Mouse (Mus musculus) cerebellum, postnatal 25 days (tissue): Measurements from ENCODE around the gene Trio.

Experiments used
- DNase-seq, 2 experiments: peaks; one replicate each; pipeline ENCODE4 v3.0.0; 2021; ENCODE audit warnings: mixed read lengths in 2 of 2

Gene Trio

GRCm38 (mm10) chr15:27791141-27791540, 234.5 kb downstream of the Trio start:
- no peak for DNase-seq

DNA sequence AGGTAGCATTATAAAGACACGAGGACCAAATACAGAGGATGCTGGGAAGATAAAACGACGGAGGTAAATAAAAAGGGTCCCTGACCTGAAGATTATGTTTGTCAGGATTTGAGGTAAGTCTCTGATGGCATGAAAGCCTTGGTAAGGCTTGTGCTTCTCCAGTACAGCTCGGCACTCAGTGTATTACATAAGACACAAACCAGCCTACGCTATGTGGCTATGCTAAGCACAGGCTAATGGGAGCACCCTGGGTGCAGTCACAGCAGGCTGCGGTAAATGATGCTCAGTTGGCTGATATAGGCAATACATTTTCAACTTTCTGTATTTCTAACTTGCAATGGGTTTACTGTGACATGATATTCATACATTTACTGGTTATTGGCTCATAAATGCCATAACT, 234.9 kb downstream of the Trio start:
- no peak for DNase-seq

- DNase-seq: no peak
Measured at GRCm38 (mm10) chr15:27789325-27789724, 236.3 kb downstream of the Trio start.

- peak in 1 of 2 experiments; percentile 46 for DNase-seq
Measured at GRCm38 (mm10) chr15:27788122-27788759, 237.4 kb downstream of the Trio start.

- peak; percentile 57 to 64 for DNase-seq
Measured at GRCm38 (mm10) chr15:27787151-27787550, 238.5 kb downstream of the Trio start.

DNA sequence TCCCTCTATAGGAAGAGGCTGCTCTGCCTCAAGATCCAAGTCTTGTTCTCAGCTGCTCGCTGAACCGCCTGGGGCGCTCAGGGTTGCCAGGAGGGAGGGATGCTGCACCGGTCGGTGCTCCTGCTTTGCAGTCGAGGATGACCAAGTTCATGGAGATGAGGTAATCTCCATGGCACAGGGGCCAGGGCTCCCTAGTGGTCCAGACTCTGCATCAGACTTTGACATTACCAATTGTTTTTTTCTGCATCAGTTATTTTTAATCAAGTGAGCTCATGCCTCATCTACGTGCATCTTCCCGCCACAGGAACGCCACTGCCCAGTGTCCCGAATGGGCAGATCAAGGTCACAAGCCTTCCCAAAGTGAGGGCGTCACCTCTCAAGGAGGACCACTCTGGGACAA, 239.2 kb downstream of the Trio start:
- DNase-seq: peak in 1 of 2 experiments; percentile 56

GRCm38 (mm10) chr15:27785280-27786001, 240.2 kb downstream of the Trio start:
- DNase-seq: peak in 1 of 2 experiments; percentile 72

GRCm38 (mm10) chr15:27784126-27784563, 241.5 kb downstream of the Trio start:
- DNase-seq: no peak

DNA sequence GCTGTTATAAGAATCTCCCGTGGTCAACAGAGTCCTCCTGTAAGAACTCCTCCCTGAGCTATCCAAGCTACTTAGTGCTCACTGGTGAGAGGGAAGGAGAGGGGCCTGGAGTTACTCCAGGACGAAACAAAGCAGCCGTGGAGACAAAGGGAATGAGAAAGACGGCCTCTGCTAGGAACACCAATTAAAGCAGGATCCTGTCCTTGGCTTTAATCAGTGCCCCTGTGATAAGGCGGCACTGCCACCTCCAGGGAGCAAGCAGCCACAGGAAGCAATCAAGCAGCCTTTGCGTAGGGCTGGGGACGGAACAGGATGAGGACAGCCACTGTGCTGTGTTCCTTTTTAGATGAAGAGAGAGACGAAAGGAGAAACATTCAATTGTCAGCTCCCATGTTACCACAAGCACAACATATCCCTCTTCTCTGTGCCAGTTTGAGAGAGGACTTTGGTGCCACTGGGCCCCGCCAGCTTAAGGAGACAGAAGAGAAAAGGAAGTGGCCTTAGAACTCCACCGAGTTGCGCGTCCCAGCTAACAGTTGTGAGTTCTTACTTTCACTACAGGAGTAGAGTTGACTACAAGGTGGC, 242.0 kb downstream of the Trio start:
- no peak for DNase-seq

- DNase-seq: no peak
Measured at GRCm38 (mm10) chr15:27783092-27783491, 242.6 kb downstream of the Trio start.

DNA sequence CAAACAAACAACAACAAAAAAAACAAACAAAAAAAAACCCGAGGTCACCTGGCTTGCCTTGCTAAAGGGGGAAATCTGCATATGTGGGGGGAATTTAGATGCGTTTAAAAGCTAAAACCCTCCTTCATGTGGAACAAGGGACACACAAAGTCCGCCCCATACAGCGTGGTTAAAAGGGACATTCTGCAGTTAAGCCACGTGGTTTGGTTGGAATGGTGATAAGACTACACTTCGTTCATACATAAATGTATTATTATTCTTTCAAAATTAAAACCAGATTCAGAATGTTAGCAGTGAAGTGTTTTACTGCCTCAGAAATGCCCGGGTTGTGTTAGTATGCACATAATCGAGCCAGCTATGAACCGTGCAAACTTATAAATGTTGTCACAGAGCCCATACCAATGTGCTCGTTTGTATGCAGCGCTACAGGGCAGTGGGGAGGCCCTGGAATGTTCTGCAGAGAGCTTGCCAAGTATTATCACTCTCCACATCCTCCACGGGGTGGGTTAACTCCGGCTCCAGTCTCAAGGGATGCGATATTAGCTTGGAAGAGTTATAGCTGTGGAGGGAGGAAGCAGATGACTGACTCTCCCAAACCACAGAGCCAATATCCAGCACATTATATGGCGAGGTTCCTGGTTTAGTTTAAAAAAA, 243.1 kb downstream of the Trio start:
- DNase-seq: no peak

GRCm38 (mm10) chr15:27779827-27780226, 245.8 kb downstream of the Trio start:
- DNase-seq: no peak

DNA sequence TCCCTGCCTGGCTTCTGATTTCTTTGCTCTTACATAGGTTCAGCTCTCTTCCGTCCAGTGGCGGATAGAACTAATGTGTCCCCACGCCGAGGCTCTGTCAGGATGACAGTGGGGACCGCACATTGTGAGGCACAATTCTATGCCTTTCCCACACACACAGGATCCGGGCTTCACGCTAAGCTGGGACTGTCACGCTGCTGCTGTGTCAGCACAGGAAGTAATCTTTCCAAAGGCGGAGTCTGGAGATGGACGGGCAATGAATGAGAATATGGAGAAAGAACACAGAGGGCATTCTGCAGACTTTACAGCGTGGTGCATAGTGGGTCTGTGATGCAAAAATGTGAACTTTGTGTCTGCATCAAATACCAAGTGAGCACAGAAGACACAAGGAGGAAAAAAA, 246.2 kb downstream of the Trio start:
- no peak for DNase-seq

DNA sequence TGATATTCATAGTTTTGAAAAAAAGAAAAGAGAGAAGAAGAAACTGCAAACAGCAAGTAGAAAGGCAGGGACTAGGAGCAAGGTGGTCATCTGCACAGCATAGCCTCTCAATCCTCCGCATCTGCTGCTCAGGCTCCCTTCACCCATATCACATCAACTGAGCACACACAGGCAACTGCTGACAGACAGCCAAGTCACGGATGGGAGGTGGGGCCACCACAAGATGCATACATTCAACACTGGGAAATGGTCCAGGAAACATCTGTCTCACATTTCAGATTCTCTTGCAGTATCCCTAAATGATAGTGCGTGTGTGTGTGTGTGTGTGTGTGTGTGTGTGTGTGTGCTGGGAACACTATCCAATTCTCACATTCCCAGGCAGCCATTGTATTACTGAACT, 247.4 kb downstream of the Trio start:
- DNase-seq: no peak

DNA sequence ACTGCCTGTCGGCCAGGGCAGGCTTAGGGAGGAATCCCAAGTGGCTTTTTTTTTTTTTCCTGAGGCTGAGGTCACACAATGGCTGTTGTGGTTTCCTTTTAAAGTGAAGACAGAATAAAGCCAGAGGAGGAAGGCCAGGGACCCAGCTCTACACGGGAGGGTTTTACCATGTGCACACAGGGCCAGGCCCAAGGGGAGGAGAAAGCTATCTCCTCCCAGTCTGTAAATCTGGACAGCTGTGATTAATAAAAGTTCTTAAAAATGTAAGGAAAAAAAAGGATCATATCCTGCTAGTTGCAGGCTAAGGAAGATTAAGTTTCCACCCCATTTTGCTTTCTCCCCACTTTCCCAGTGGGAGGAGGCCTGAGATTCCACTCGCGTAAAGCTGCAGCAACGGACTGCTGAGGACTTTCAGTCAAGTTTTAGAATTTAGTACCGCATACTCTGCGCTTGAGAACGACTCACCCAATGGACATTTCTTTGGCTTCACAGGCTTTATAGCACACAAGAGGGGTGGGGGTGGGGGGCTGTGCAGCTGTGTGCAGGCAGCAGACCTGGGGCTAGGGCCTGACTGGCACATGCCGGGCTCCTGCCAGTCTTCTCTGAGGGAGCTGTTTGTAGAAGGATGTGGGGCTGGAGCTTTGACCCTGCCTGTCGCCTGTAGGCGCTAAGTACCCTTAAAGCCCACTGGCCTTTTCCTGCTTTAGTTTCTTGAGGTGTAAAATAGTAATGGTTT, 248.0 kb downstream of the Trio start:
- no peak for DNase-seq

DNA sequence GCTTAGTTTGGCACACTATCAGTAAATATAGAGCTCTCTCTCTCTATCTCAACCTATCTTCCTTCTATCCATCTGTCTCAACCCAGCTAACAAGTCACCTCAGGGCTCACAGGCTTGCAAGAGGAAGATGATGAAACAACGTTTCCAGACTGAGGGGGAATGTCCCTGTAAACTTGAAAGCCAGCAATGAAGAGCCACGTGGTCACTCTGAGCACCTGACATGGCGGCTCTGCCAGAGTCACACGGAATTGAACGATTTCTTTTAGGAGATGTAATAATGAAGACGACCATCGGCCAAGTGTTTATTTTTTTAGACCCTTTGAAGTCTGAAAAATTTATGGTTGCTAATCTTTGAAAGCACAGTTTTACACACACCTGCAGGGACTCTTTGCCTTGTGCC, 251.2 kb downstream of the Trio start:
- no peak for DNase-seq

GRCm38 (mm10) chr15:27772125-27772627, 253.5 kb downstream of the Trio start:
- no peak for DNase-seq

DNA sequence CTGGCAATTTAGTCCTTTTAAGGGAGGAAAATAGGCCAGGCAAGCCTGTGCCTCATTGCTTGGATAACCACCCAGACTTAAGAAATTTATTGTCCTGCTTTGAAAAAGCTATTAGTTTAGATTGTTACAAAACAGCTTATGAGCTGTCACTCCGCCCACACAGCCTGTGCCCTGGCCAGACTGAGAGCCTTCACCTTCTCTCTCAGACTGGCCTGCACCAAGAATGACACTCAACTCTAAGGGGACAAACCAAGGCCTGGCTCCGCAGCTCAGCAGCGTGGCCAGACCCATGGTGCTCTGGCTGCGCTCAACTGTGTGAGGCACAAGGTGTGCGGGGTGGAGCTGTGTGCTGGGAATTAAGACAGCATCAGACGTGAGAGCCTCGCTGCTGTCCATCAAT, 254.1 kb downstream of the Trio start:
- no peak for DNase-seq

GRCm38 (mm10) chr15:27770513-27771196, 255.0 kb downstream of the Trio start:
- DNase-seq: no peak

DNA sequence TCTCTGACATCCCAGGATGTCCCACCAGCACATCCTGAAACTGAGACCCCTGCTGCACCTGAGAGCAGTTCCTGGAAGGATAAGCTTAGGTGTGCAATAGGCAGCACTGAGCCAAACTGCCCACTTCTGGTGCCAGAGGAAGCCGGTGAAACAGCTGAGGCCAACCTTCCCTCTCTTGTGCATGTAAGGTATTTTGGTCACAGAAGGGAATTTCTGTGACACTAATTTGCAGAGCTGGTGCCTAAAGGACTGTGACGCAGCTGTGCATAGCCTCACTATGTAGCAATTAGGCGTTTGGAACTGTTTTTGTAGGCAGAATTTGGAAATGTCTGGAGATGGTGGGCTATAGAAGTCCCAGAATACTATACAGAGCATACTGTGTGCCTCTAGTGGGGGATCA, 264.2 kb downstream of the Trio start:
- no peak for DNase-seq

DNA sequence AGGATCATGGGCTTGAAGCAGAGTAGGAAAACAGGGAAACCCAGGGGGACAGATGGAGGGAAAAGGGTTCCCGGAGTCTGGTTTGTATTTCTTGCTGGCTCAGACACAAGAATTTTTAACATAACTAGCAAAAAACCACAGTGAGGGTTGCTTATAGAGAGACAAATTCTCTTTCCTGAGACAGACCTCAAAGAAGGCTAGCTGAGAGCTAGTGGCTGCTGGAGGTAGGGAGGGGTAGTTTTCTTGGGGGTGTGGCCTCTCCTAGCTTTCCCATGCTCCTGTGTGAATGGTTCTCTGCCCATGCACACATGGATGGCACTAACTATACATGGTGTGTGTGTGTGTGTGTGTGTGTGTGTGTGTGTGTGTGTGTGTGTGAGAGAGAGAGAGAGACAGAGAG, 265.0 kb downstream of the Trio start:
- DNase-seq: no peak

GRCm38 (mm10) chr15:27759890-27760289, 265.8 kb downstream of the Trio start:
- DNase-seq: no peak
